Mouse (Mus musculus) cerebellum, adult 2 months (tissue): ENCODE measurements at regions not wholly inside any gene's neighbourhood (a gene's known extent, or its start where the extent isn't known, plus 50 kb on each side); places are given as distances from the start of the nearest gene placed in this dataset.
"Not testable (repeated sequence)": the region's sequence is repeated elsewhere in the genome, so short reads cannot be mapped to it uniquely, and the experiment has no call there.

Source experiments
- DNase-seq, 2 experiments: peaks; one replicate each; pipeline ENCODE4 v3.0.0; 2021
- H3K27ac ChIP-seq: fragments of 200-500 bp; 2 replicates; pipeline ENCODE4 v1.5.1; 2012; ENCODE audit warnings: low read length, control low read depth, inconsistent platforms; ENCODE audit not compliant: insufficient read depth
- H3K27me3 ChIP-seq: fragments of 200-500 bp; 2 replicates; pipeline ENCODE4 v1.6.1; 2012; ENCODE audit warnings: inconsistent platforms, mild to moderate bottlenecking, low read length, moderate library complexity; ENCODE audit not compliant: control insufficient read depth, insufficient read depth
- H3K4me1 ChIP-seq: fragments of 200-500 bp; 2 replicates; pipeline ENCODE4 v1.6.1; 2011; ENCODE audit warnings: low read length; ENCODE audit not compliant: control insufficient read depth, insufficient read depth
- H3K4me3 ChIP-seq: fragments of 200-500 bp; replicated peaks from 2 replicates; pipeline ENCODE3; 2011; ENCODE audit warnings: mild to moderate bottlenecking, low read depth, low read length, control low read depth; ENCODE audit not compliant: insufficient read depth
- CTCF ChIP-seq: fragments of 200-500 bp; IDR thresholded peaks from 2 replicates; pipeline ENCODE4 v1.5.1; 2011; ENCODE audit warnings: low read depth, mild to moderate bottlenecking, control low read depth, low read length, moderate library complexity, borderline replicate concordance; ENCODE audit not compliant: insufficient read depth
- POLR2A ChIP-seq: fragments of 200-500 bp; IDR thresholded peaks from 2 replicates; pipeline ENCODE4 v1.6.1; 2011; ENCODE audit warnings: low read length, control low read depth, borderline replicate concordance; ENCODE audit not compliant: insufficient read depth
- WGBS: fragments of 180-500 bp; shearing (Covaris S2); methylation state at CpG from one replicate; pipeline ENCODE4 v1.1.7; 2018; 5-methylcytosine and 5-hydroxymethylcytosine counted together

- peak; percentile 17 to 83 for DNase-seq
- WGBS: 15% methylated on average over 1 of the region's 1 CpGs
- peaks cover 9% of the 10 kb centered on the region; the same call in 1 of the 2 replicates for H3K4me1 ChIP-seq
- H3K4me3 ChIP-seq: no peak overlapping the region
- no peak overlapping the region for H3K27ac ChIP-seq
- TF ChIP-seq POLR2A (no peak), CTCF (no peak)
- H3K27me3 ChIP-seq: no peaks in the 10 kb centered on the region
Observed at GRCm38 (mm10) chr11:41599006-41599405, 401.7 kb downstream of the Gabrg2 start.

- Histone ChIP-seq H3K27ac (no peak overlapping the region), H3K27me3 (no peaks in the 10 kb centered on the region), H3K4me3 (no peak overlapping the region), H3K4me1 (peaks cover 9% of the 10 kb centered on the region; the same call in 1 of the 2 replicates)
- DNase-seq: peak; percentile 48 to 83
- WGBS: 11% methylated on average over 6 of the region's 6 CpGs
- no peak for TF ChIP-seq POLR2A
- no peak for TF ChIP-seq CTCF
Observed at GRCm38 (mm10) chr11:41598431-41598830, 402.2 kb downstream of the Gabrg2 start.

DNA sequence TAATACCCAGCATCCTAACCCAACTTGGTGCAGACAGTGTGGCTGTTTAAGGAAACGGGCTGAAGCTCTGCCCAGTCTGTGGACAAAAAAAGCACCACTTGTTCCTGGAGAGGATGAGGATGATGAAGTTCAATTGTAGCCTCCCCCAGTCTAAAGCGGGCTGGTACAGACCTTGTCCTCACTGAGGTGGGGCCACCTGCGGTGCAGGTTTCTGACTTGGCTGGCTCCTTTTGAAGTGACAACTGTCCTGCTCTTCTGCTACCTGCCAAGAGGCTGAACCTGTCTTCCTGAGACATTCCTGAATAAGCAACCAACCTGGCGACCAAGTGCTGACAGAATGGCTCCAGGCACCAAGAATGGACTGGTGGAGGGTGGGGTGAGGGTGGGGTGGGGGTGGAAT lies 409.2 kb downstream of the Gabrg2 start:
- not testable (repeated sequence) for H3K27me3 ChIP-seq, H3K4me1 ChIP-seq, H3K4me3 ChIP-seq, H3K27ac ChIP-seq
- 17% methylated on average over 4 of the region's 4 CpGs for WGBS
- peak; percentile 36 to 65 for DNase-seq
